Mouse (Mus musculus) stomach, embryonic 14.5 days (tissue): Measurements from ENCODE around the gene Efl1. TPM values are rescaled to one million over a fixed set of nuclear protein-coding genes. Genes with fewer than 3 reads are reported as not detected.

Source experiments
- ATAC-seq: fragments of 200-750 bp; cut with Nextera tagmentation; 2 replicates; pipeline ENCODE4 v1.8.0; 2017; ENCODE audit warnings: low read depth, moderate TSS enrichment; ENCODE audit not compliant: insufficient number of reproducible peaks, insufficient read depth, low FRiP score
- H3K27ac ChIP-seq: fragments of 300-500 bp; sonication (generic); 2 replicates; pipeline ENCODE4 v1.5.1; 2014; ENCODE audit warnings: mild to moderate bottlenecking, low read length, moderate library complexity, mixed read lengths
- H3K27me3 ChIP-seq: fragments of 300-500 bp; sonication (generic); 2 replicates; pipeline ENCODE4 v1.6.1; 2014; ENCODE audit warnings: low read length, control low read depth, mixed read lengths; ENCODE audit not compliant: control insufficient read depth, insufficient read depth
- H3K36me3 ChIP-seq: fragments of 300-500 bp; sonication (generic); 2 replicates; pipeline ENCODE4 v1.6.1; 2014; ENCODE audit warnings: mild to moderate bottlenecking, control low read depth, low read length, moderate library complexity, mixed read lengths; ENCODE audit not compliant: control insufficient read depth, insufficient read depth
- H3K4me1 ChIP-seq: fragments of 300-500 bp; sonication (generic); 2 replicates; pipeline ENCODE4 v1.6.1; 2014; ENCODE audit warnings: low read length, control low read depth, mixed read lengths; ENCODE audit not compliant: control insufficient read depth, insufficient read depth
- H3K4me2 ChIP-seq: fragments of 300-500 bp; sonication (generic); replicated peaks from 2 replicates; pipeline ENCODE4 v1.6.1; 2014; ENCODE audit warnings: low read depth, low read length, control low read depth
- H3K4me3 ChIP-seq: fragments of 300-500 bp; sonication (generic); 2 replicates; pipeline ENCODE4 v1.5.1; 2014; ENCODE audit warnings: low read depth, low read length, control low read depth
- H3K9ac ChIP-seq: fragments of 300-500 bp; sonication (generic); replicated peaks from 2 replicates; pipeline ENCODE4 v1.6.1; 2014; ENCODE audit warnings: low read depth, mild to moderate bottlenecking, control low read depth, low read length, moderate library complexity, mixed read lengths
- H3K9me3 ChIP-seq: fragments of 300-500 bp; sonication (generic); 2 replicates; pipeline ENCODE4 v1.6.1; 2016; ENCODE audit warnings: low read depth, low read length, control low read depth; ENCODE audit not compliant: control insufficient read depth
- WGBS: fragments of 180-500 bp; shearing (Covaris S2); extraction: QIAGEN DNeasy Blood & Tissue Kit; methylation state at CpG from one replicate; pipeline ENCODE4 v1.1.7; 2014; 5-methylcytosine and 5-hydroxymethylcytosine counted together
- polyA plus RNA-seq: library from polyadenylated mRNA; unstranded; fragments of >200 nt; fragmentation: Nextera tagmentation; extraction: Ambion mirVana; gene quantifications from 2 replicates; pipeline ENCODE4 v1.2.1, GENCODE M21; 2014

Gene Efl1
- polyA plus RNA-seq, 1 experiment from 2014 or later = 29.7 TPM

GRCm38 (mm10) chr7:82702384-82703343 is 54.2 kb downstream of the Efl1 start:
- H3K27me3 ChIP-seq = no peaks in the 10 kb centered on the region
- H3K36me3 ChIP-seq = peaks cover 4% of the 10 kb centered on the region; the same call in 1 of the 2 replicates
- no peaks in the 10 kb centered on the region for H3K4me1 ChIP-seq
- H3K9ac ChIP-seq = no peak overlapping the region
- no peak overlapping the region for H3K27ac ChIP-seq
- WGBS = 80% methylated on average over 5 of the region's 5 CpGs
- no peak overlapping the region for H3K4me3 ChIP-seq
- H3K9me3 ChIP-seq = no peaks in the 10 kb centered on the region
- no peak overlapping the region for H3K4me2 ChIP-seq
- no peak for ATAC-seq

GRCm38 (mm10) chr7:82709172-82709571 is 60.8 kb downstream of the Efl1 start:
- H3K4me3 ChIP-seq = no peak overlapping the region
- peaks cover 2% of the 10 kb centered on the region; the same call in 1 of the 2 replicates for H3K4me1 ChIP-seq
- whole genome bisulfite sequencing = 98% methylated on average over 4 of the region's 4 CpGs
- ATAC-seq = no peak
- no peaks in the 10 kb centered on the region for H3K9me3 ChIP-seq
- no peaks in the 10 kb centered on the region for H3K27me3 ChIP-seq
- no peak overlapping the region for H3K4me2 ChIP-seq
- H3K27ac ChIP-seq = no peak overlapping the region
- no peak overlapping the region for H3K9ac ChIP-seq
- no peaks in the 10 kb centered on the region for H3K36me3 ChIP-seq

DNA sequence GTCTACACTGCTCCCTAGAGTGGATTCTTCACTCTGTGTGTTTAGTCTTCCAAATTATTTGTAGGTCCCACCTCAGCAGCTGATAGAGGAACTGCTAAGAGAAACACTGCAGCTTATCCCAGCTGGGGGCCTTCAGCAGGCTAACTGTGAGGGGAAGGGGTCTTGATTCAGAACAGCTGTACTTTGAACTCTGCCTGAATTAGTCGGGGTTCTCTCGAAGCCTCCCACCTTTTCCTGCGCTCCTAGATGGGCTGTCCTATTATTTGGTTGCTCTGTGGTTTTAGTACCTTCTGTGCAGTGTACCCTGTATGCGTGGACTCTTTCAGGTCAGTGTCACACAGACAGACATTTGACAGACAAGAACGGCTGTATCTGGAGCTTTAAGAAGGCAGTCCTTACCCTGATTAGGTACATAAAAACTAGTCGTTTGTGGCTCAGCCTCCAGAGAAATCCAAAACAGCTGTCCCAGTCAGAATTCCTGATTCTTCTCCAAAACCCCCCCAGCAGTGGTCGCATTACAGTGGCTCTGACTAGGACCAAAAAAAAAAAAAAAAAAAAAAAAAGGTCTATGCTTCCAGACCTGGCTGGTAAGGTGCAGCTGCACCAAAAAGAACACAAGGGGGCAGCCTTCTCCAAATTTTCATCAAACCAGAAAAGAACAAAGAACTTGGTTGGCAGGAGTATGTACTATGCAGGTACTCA is 66.9 kb downstream of the Efl1 start:
- H3K36me3 ChIP-seq = no peaks in the 10 kb centered on the region
- peak; percentile 78; the same call in 1 of the 2 replicates for ATAC-seq
- H3K4me1 ChIP-seq = peaks cover 9% of the 10 kb centered on the region; the same call in 1 of the 2 replicates
- no peak overlapping the region for H3K4me3 ChIP-seq
- no peak overlapping the region for H3K9ac ChIP-seq
- H3K27me3 ChIP-seq = no peaks in the 10 kb centered on the region
- H3K27ac ChIP-seq = peak overlapping the region; percentile 33; the same call in 1 of the 2 replicates
- H3K4me2 ChIP-seq = no peak overlapping the region
- WGBS = 22% methylated on average over 7 of the region's 7 CpGs
- no peaks in the 10 kb centered on the region for H3K9me3 ChIP-seq

GRCm38 (mm10) chr7:82715912-82716601 is 67.6 kb downstream of the Efl1 start:
- Histone ChIP-seq H3K4me2 (no peak overlapping the region), H3K4me3 (no peak overlapping the region), H3K9ac (no peak overlapping the region), H3K36me3 (no peaks in the 10 kb centered on the region), H3K4me1 (peaks cover 11% of the 10 kb centered on the region; the same call in 1 of the 2 replicates), H3K9me3 (no peaks in the 10 kb centered on the region), H3K27me3 (no peaks in the 10 kb centered on the region), H3K27ac (peak overlapping the region; percentile 73)
- 17% methylated on average over 8 of the region's 8 CpGs for WGBS
- ATAC-seq = no peak

- Histone ChIP-seq H3K9me3 (no peaks in the 10 kb centered on the region), H3K9ac (no peak overlapping the region), H3K27ac (no peak overlapping the region), H3K36me3 (no peaks in the 10 kb centered on the region), H3K4me3 (no peak overlapping the region), H3K4me2 (no peak overlapping the region), H3K4me1 (peaks cover 8% of the 10 kb centered on the region; the same call in 1 of the 2 replicates), H3K27me3 (no peaks in the 10 kb centered on the region)
- 0 out of 2 replicates have a peak, but pooled peaks have one; percentile 23 for ATAC-seq
- WGBS = 67% methylated on average over 5 of the region's 5 CpGs
These were observed 70.9 kb downstream of the Efl1 start for GRCm38 (mm10) chr7:82719285-82719684.

DNA sequence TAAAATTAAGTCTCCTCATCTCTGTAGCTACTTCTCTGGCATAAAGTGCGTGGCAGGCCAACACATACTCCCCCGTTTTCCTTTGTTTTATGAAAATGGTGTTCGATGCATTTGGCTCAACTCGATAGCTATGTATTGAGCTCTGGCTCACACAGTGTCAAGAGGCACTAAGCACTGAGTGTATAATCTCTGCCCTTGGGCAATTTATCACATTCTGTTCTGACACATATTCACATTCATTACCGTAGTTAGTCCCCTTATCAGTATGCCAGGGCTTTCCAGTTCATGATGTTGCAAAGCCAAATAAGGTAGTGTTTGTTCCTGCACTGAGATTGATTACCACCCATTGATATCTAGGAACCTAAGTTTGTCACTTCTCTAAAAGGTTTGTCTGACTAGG is 71.3 kb downstream of the Efl1 start:
- Histone ChIP-seq H3K4me1 (peaks cover 4% of the 10 kb centered on the region; the same call in 1 of the 2 replicates), H3K27me3 (no peaks in the 10 kb centered on the region), H3K36me3 (no peaks in the 10 kb centered on the region), H3K4me2 (no peak overlapping the region), H3K27ac (no peak overlapping the region), H3K9ac (no peak overlapping the region), H3K9me3 (no peaks in the 10 kb centered on the region), H3K4me3 (no peak overlapping the region)
- WGBS = 44% methylated on average over 5 of the region's 5 CpGs
- no peak for ATAC-seq

DNA sequence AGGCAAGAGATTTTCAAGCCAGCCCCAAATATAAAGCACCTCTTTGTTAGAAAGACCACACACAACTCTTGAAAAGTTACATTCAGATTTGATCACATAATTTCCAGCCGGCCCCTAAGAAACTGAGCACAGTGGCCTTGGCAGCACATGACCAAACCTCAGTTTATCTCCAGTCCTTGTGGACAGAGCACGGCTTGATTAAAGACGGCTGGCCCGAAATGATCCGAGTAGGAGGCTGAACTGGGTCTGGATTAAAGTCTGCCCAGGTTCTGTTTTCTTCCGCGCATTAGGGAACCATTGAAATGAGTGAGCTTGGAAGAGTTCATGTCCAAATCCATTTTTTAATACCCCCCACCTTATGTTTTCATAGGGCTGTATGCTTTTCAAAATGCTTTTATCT is 72.1 kb downstream of the Efl1 start:
- H3K9ac ChIP-seq = no peak overlapping the region
- peak overlapping the region; percentile 13; the same call in 1 of the 2 replicates for H3K27ac ChIP-seq
- WGBS = 39% methylated on average over 7 of the region's 7 CpGs
- no peak for ATAC-seq
- H3K36me3 ChIP-seq = no peaks in the 10 kb centered on the region
- H3K4me1 ChIP-seq = peaks cover 5% of the 10 kb centered on the region; the same call in 1 of the 2 replicates
- no peaks in the 10 kb centered on the region for H3K9me3 ChIP-seq
- no peak overlapping the region for H3K4me2 ChIP-seq
- no peak overlapping the region for H3K4me3 ChIP-seq
- no peaks in the 10 kb centered on the region for H3K27me3 ChIP-seq

GRCm38 (mm10) chr7:82720906-82721305 is 72.5 kb downstream of the Efl1 start:
- no peak for ATAC-seq
- Histone ChIP-seq H3K36me3 (no peaks in the 10 kb centered on the region), H3K4me1 (peaks cover 5% of the 10 kb centered on the region; the same call in 1 of the 2 replicates), H3K27me3 (no peaks in the 10 kb centered on the region), H3K4me3 (no peak overlapping the region), H3K4me2 (no peak overlapping the region), H3K9me3 (no peaks in the 10 kb centered on the region), H3K27ac (peak overlapping the region; percentile 13; the same call in 1 of the 2 replicates), H3K9ac (no peak overlapping the region)
- 18% methylated on average over 7 of the region's 7 CpGs for WGBS
